Mouse (Mus musculus): ENCODE results near the gene Eif4h.

GRCm38 (mm10) chr5:134572508-134573214 lies 66.6 kb downstream of the Eif4h start:
- TF ChIP-seq CTCF (IDR thresholded peaks at IDR 0.05; ENCODE audit: borderline replicate concordance, extremely low read depth, insufficient read depth, insufficient read length) = no peak
- TF ChIP-seq POLR2A (IDR thresholded peaks at IDR 0.05; ENCODE audit: borderline replicate concordance, extremely low read depth, insufficient read depth, insufficient read length, poor library complexity, severe bottlenecking) = no peak
